Mouse (Mus musculus) heart, embryonic 13.5 days (tissue): ENCODE measurements around the gene Zc3h12c. TPM values are rescaled to one million over a fixed set of nuclear protein-coding genes. Genes with fewer than 3 reads are reported as not detected.

Source experiments
- ATAC-seq: fragments of 200-750 bp; cut with Nextera tagmentation; 2 replicates; pipeline ENCODE4 v1.8.0; 2017; ENCODE audit warnings: moderate TSS enrichment; ENCODE audit not compliant: insufficient number of reproducible peaks, low FRiP score, low TSS enrichment; ENCODE audit errors: extremely low read depth
- H3K27ac ChIP-seq: fragments of 300-500 bp; sonication (generic); replicated peaks from 2 replicates; pipeline ENCODE4 v1.5.1; 2015; ENCODE audit warnings: moderate library complexity, mild to moderate bottlenecking, inconsistent platforms
- H3K27me3 ChIP-seq: fragments of 300-500 bp; sonication (generic); replicated peaks from 2 replicates; pipeline ENCODE4 v1.6.1; 2015; ENCODE audit warnings: mild to moderate bottlenecking, inconsistent platforms
- H3K36me3 ChIP-seq: fragments of 300-500 bp; sonication (generic); 2 replicates; pipeline ENCODE4 v1.6.1; 2015; ENCODE audit warnings: mild to moderate bottlenecking, inconsistent platforms
- H3K4me1 ChIP-seq: fragments of 300-500 bp; sonication (generic); 2 replicates; pipeline ENCODE4 v1.6.1; 2015; ENCODE audit warnings: inconsistent platforms
- H3K4me2 ChIP-seq: fragments of 300-500 bp; sonication (generic); 2 replicates; pipeline ENCODE4 v1.6.1; 2015; ENCODE audit warnings: inconsistent platforms, mild to moderate bottlenecking, moderate library complexity
- H3K4me3 ChIP-seq: fragments of 300-500 bp; sonication (generic); 2 replicates; pipeline ENCODE4 v1.5.1; 2015; ENCODE audit warnings: moderate library complexity, mild to moderate bottlenecking, inconsistent platforms
- H3K9ac ChIP-seq: fragments of 300-500 bp; sonication (generic); 2 replicates; pipeline ENCODE4 v1.6.1; 2015; ENCODE audit warnings: inconsistent platforms, mild to moderate bottlenecking, moderate library complexity
- H3K9me3 ChIP-seq: fragments of 300-500 bp; sonication (generic); 2 replicates; pipeline ENCODE4 v1.6.1; 2016; ENCODE audit warnings: inconsistent platforms
- WGBS: fragments of 180-500 bp; shearing (Covaris S2); methylation state at CpG from one replicate; pipeline ENCODE4 v1.1.7; 2015; ENCODE audit warnings: mixed read lengths; 5-methylcytosine and 5-hydroxymethylcytosine counted together
- polyA plus RNA-seq: library from polyadenylated mRNA; unstranded; fragments of >200 nt; fragmentation: Nextera tagmentation; extraction: Ambion mirVana; gene quantifications from 2 replicates; pipeline ENCODE4 v1.2.1, GENCODE M21; 2015

The Zc3h12c gene
- 2.4 and 2.5 TPM in 2 replicates for polyA plus RNA-seq

DNA sequence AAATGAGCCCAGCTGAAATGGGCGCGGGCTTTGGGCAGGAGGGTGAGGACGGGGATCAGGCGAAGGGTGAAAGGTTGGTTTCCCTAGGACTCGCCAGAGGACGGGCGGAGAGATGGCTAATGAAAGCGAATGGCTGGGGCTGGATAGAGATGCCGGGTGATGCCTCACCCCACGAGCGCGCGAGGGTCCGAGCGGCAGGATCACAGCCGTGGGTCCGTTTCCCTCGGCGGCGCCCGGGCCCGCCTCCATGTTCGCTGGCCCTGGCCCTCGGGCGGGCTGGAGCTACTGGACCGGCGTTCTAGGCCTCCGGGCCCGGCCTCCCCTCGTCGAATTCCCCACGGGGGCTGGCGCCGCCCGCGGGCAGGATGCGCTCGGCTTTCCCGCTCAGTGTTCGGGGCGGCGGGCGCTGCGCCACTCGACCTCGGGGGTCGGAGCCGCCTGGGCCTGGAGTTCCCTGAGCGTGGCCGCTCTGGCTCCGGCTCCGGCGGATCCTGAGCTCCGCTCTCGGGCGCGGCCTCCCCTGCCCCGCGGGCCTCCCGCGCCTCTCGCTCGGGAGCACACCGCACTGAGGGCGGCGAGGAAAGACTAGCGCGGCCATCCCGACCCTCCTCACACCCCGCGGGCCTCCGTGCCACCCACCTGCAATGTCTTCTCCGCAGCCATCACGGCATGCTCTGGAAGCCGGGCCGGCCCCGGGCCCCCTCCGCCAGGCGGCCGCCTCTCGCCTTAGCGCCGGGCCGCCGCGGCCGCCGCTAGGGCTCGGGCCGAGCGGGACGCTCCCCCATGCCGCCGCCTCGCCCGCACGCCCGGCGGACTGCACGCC lies at the start of gene Zc3h12c:
Gene Zc3h12c (minus strand): TSS at position 710 of the 823 bp plus-strand sequence.
- peak within 1 kb of the TSS; percentile 77 for H3K4me2 ChIP-seq
- H3K36me3 ChIP-seq: no peaks in the 10 kb centered on the region
- under 1% methylated on average over 88 of the region's 100 CpGs for WGBS
- H3K9me3 ChIP-seq: no peaks in the 10 kb centered on the region
- H3K4me1 ChIP-seq: peaks cover 39% of the 10 kb centered on the region
- peak within 1 kb of the TSS; percentile 98 for H3K9ac ChIP-seq
- H3K27ac ChIP-seq: peak within 1 kb of the TSS; percentile 94
- peaks cover 21% of the 10 kb centered on the region for H3K27me3 ChIP-seq
- ATAC-seq: peak; percentile 55
- H3K4me3 ChIP-seq: peak within 1 kb of the TSS; percentile 94

DNA sequence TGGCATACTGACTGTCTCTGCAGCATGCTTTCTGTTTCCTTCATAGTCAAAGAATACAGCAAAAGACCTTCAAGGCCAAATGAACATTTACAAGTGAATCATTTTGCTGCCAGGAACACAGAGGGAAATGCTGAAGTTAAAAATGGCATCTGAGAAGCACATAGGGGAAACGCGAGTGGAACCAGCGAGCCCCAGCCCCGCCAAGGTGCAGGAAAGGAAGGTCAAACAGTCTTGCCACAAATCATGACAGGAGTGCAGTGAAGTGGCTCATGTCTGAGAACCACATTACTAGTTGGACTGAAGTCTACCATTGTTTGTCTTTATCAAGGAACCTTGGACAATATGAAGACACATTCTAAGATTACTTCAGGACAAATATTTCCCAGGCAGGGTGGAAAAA lies 49.3 kb upstream of the Zc3h12c start:
- no peak overlapping the region for H3K4me2 ChIP-seq
- H3K4me1 ChIP-seq: no peaks in the 10 kb centered on the region; the same call in 1 of the 2 replicates
- ATAC-seq: no peak
- WGBS: 56% methylated on average over 4 of the region's 4 CpGs
- H3K36me3 ChIP-seq: no peaks in the 10 kb centered on the region
- no peaks in the 10 kb centered on the region for H3K27me3 ChIP-seq
- H3K9me3 ChIP-seq: no peaks in the 10 kb centered on the region
- no peak overlapping the region for H3K4me3 ChIP-seq
- H3K27ac ChIP-seq: no peak overlapping the region
- H3K9ac ChIP-seq: no peak overlapping the region

DNA sequence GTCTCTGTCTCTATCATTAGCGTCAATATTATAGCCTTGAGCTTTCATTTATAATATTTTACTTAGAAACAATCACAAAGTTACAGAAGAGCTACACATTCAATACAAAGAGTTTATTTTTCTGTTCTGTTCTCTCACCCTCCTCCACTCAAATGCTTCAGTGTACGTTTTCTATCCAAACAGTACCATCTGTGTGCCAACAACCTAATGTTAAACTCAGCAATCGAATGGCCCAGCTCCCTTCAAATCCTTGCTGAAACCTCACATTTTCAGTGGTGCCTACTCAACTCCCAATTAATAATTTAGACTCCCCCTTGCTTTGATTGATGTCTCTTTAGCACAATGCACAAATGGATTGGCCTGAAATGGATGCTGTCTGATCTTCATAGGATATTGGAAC lies 46.9 kb upstream of the Zc3h12c start:
- no peak for ATAC-seq
- no peak overlapping the region for H3K4me3 ChIP-seq
- no peaks in the 10 kb centered on the region for H3K9me3 ChIP-seq
- 80% methylated on average over 3 of the region's 3 CpGs for WGBS
- H3K27ac ChIP-seq: no peak overlapping the region
- no peak overlapping the region for H3K4me2 ChIP-seq
- H3K4me1 ChIP-seq: no peaks in the 10 kb centered on the region; the same call in 1 of the 2 replicates
- H3K36me3 ChIP-seq: no peaks in the 10 kb centered on the region
- no peaks in the 10 kb centered on the region for H3K27me3 ChIP-seq
- H3K9ac ChIP-seq: no peak overlapping the region

DNA sequence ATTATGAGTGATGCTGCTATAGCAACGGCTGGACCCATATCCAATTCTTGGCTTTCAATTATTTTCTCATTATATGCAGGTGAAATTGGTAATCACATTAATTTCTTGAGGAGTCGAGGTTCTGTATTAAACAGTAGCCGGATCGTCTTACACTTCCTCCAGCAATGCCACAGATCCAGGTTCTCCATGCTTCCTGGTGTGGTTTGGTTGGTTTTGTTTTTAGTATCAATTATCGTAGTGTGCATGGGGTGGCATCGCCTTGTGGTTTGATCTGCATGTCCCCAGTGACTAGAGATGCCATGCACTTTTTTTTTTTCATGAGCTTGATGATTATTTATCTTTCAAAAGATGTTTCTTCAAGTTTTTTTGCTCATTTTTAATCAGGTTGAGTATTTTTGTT lies 44.0 kb upstream of the Zc3h12c start:
- Histone ChIP-seq H3K9me3 (no peaks in the 10 kb centered on the region), H3K4me3 (no peak overlapping the region), H3K4me1 (no peaks in the 10 kb centered on the region), H3K36me3 (no peaks in the 10 kb centered on the region), H3K27ac (no peak overlapping the region), H3K4me2 (no peak overlapping the region), H3K9ac (no peak overlapping the region), H3K27me3 (no peaks in the 10 kb centered on the region)
- WGBS: 87% methylated on average over 6 of the region's 6 CpGs
- ATAC-seq: no peak

DNA sequence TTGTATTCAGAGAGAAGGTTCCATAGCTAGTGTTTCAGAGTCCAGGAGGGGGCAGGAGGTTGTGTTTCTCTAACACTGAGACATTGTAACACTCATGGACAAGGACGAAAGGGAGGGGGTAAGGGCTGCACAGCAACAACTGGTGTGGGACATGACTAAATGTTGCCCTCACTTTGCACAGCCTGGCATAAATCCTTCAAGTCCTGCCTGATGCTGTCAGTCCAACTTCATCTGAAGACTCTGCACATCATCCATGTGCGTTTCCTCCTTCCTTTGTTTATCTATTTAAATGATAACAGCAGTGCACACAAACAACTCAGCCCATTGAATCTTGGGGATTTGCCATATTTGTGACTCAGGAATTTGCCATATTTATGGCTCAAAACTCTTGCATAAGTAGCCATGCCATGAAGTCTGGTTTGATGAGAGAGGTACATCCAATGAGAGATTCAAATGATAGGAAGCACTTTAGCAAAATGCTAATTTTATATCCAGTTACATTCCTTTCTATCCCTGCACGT lies 40.2 kb upstream of the Zc3h12c start:
- H3K4me1 ChIP-seq: no peaks in the 10 kb centered on the region
- 57% methylated on average over 3 of the region's 3 CpGs for WGBS
- H3K9ac ChIP-seq: no peak overlapping the region
- ATAC-seq: no peak
- H3K36me3 ChIP-seq: no peaks in the 10 kb centered on the region
- H3K4me2 ChIP-seq: no peak overlapping the region
- no peaks in the 10 kb centered on the region for H3K9me3 ChIP-seq
- no peak overlapping the region for H3K4me3 ChIP-seq
- H3K27ac ChIP-seq: no peak overlapping the region
- H3K27me3 ChIP-seq: no peaks in the 10 kb centered on the region

DNA sequence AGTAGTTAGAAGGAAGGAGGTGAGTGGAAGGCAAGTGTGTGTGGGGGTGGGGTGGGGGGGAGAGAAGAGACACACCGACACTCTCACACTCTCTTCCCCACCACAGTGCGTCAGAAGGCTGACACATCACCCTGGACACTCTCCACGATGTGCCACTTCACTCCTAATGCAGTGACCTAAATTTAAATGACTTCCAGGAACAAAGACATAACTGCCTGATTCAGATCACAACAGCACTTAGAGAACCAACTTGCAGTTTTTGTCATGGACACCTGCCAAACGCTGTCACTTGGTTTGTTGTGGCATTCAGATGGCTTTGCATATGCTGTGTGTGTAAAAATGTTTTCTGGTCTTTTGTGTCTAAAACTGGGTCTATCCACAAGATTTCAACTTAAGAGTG lies 34.8 kb upstream of the Zc3h12c start:
- Histone ChIP-seq H3K4me2 (no peak overlapping the region), H3K36me3 (no peaks in the 10 kb centered on the region), H3K4me3 (no peak overlapping the region), H3K27ac (no peak overlapping the region), H3K27me3 (no peaks in the 10 kb centered on the region), H3K9ac (no peak overlapping the region), H3K9me3 (no peaks in the 10 kb centered on the region), H3K4me1 (peaks cover 8% of the 10 kb centered on the region; the same call in 1 of the 2 replicates)
- ATAC-seq: no peak
- WGBS: 56% methylated on average over 4 of the region's 4 CpGs

DNA sequence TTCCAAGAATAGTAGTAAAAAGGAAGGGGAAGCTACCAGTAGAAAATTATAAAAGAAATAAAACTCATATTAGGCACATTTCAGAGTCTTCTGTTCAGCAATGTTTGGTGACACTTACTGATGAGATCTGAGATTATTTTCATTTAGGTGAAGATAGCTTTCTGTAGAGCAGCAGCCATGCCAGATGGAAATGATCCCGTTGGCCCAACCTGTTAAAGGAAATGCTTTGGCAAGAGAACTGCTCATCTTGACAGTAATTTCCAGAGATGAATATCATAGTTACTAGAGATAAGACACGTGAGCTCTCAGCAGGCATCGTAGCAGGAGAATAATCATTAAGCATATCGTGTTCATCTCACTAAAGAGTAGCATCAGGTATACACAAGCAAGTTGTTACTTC lies 31.9 kb upstream of the Zc3h12c start:
- Histone ChIP-seq H3K4me3 (no peak overlapping the region), H3K36me3 (no peaks in the 10 kb centered on the region), H3K27ac (no peak overlapping the region), H3K4me2 (no peak overlapping the region), H3K4me1 (peaks cover 12% of the 10 kb centered on the region; the same call in 1 of the 2 replicates), H3K9ac (no peak overlapping the region), H3K9me3 (no peaks in the 10 kb centered on the region), H3K27me3 (no peaks in the 10 kb centered on the region)
- 73% methylated on average over 4 of the region's 4 CpGs for WGBS
- no peak for ATAC-seq

DNA sequence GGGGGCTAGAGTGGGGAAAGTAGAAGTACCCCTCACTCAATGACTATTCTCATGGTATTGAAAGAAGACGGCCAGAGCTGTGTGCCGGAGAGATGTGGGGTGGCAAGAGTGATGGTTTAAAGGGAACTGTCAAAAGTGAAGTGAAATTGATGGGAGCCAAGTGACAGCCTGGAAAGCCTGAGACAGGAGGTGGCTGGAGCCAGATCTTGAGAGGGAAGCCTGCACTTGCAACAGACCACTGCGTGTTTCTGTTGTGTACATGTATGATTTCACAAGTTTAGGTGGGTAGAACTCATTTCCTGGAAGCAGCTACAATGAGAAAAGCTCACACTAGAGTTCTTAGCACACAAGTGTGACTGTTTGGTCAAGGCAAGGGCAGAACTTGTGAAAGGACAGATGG lies 27.5 kb upstream of the Zc3h12c start:
- ATAC-seq: no peak
- no peak overlapping the region for H3K4me3 ChIP-seq
- no peak overlapping the region for H3K4me2 ChIP-seq
- H3K9me3 ChIP-seq: no peaks in the 10 kb centered on the region
- no peaks in the 10 kb centered on the region for H3K36me3 ChIP-seq
- 0 out of 2 replicates have a peak, but pooled peaks cover 4% of the 10 kb centered on the region for H3K4me1 ChIP-seq
- no peak overlapping the region for H3K9ac ChIP-seq
- 50% methylated on average over 3 of the region's 3 CpGs for WGBS
- no peak overlapping the region for H3K27ac ChIP-seq
- H3K27me3 ChIP-seq: no peaks in the 10 kb centered on the region

DNA sequence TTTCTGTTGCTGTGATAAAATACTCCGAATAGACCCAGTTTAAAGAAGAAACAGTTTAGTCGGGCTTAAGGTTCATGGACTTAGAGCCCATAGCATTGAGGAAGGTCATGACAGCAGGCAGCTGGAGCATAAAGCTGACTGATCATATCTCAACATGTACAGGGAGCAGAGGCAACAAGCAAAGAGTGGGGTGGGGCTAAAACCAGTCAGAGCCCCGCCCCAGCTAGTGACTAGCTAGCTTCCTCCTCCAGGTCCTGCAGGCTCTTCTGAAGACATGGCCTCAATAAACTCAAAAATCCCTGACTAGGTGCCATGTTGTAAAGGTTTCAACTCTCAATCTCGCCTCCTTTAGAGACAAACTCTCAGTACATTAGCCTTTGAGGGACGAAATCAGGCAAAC lies 25.5 kb upstream of the Zc3h12c start:
- no peak for ATAC-seq
- H3K27me3 ChIP-seq: no peaks in the 10 kb centered on the region
- no peak overlapping the region for H3K27ac ChIP-seq
- WGBS: 72% methylated on average over 5 of the region's 5 CpGs
- H3K36me3 ChIP-seq: no peaks in the 10 kb centered on the region
- H3K4me3 ChIP-seq: no peak overlapping the region
- H3K9ac ChIP-seq: no peak overlapping the region
- H3K4me2 ChIP-seq: no peak overlapping the region
- no peaks in the 10 kb centered on the region for H3K9me3 ChIP-seq
- 0 out of 2 replicates have a peak, but pooled peaks cover 4% of the 10 kb centered on the region for H3K4me1 ChIP-seq

DNA sequence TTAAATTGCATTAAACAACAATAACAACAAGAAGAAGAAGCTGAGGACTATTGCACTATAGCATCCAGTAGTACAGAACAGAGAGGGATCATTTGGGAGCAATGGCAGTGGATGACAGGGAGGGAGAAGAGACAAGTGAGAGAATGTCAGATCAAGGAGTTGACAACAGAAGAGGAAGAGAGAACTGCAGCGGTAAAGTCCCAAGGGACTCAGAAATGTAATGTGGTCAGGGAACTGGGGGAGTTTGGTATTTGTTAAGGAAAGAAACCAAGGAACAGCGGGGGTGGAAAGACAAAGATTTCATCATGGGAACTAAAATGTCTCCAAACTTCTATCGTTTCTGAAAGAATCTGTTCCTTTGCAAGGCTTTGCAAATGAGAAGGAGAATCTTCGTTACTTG lies 22.5 kb upstream of the Zc3h12c start:
- H3K27ac ChIP-seq: no peak overlapping the region
- H3K4me1 ChIP-seq: peaks cover 4% of the 10 kb centered on the region; the same call in 1 of the 2 replicates
- no peak for ATAC-seq
- H3K27me3 ChIP-seq: no peaks in the 10 kb centered on the region
- no peaks in the 10 kb centered on the region for H3K9me3 ChIP-seq
- 82% methylated on average over 4 of the region's 4 CpGs for WGBS
- no peaks in the 10 kb centered on the region for H3K36me3 ChIP-seq
- no peak overlapping the region for H3K9ac ChIP-seq
- H3K4me2 ChIP-seq: no peak overlapping the region
- no peak overlapping the region for H3K4me3 ChIP-seq

DNA sequence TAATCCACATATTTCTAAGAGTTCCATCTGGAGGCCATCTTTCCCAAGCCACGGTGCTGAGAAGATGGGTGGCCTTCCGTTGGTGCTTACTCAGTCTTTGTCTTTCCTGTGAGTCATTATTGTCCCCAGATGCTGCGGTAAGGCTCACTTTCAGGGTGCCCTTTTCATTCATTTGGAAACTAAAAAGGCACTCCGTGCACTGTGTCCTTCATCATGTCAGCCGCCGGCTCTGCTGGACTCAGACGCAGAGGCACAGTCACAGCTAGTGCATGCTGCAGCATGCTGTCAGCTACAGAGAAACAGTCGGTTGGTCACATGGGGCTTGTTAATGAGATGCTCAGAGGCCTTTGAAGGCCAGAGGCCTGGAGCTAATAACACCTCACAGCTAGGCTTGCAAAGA lies 19.7 kb upstream of the Zc3h12c start:
- H3K9ac ChIP-seq: no peak overlapping the region
- 31% methylated on average over 8 of the region's 8 CpGs for WGBS
- no peaks in the 10 kb centered on the region for H3K27me3 ChIP-seq
- H3K27ac ChIP-seq: no peak overlapping the region
- H3K4me2 ChIP-seq: 0 out of 2 replicates have a peak overlapping the region, but pooled peaks have one; percentile 20
- H3K4me3 ChIP-seq: no peak overlapping the region
- no peak for ATAC-seq
- H3K9me3 ChIP-seq: peaks cover 4% of the 10 kb centered on the region; the same call in 1 of the 2 replicates
- no peaks in the 10 kb centered on the region for H3K36me3 ChIP-seq
- no peaks in the 10 kb centered on the region; the same call in 1 of the 2 replicates for H3K4me1 ChIP-seq
